Mouse (Mus musculus) gastrocnemius, postnatal 25 days (tissue): ENCODE measurements around the gene Ankrd13a. TPM values are rescaled to one million over a fixed set of nuclear protein-coding genes. Genes with fewer than 3 reads are reported as not detected.

ENCODE experiments used
- DNase-seq: peaks from one replicate; pipeline ENCODE4 v3.0.0; 2022
- total RNA-seq, 2 experiments: library from RNA; stranded (reverse); gene quantifications; 1 replicate in 1 of 2; 2 replicates in 1 of 2; pipeline ENCODE4 v1.2.3; 2021

Gene Ankrd13a
- total RNA-seq, 2 experiments from 2014 or later = 21.7 to 22.1 TPM

DNA sequence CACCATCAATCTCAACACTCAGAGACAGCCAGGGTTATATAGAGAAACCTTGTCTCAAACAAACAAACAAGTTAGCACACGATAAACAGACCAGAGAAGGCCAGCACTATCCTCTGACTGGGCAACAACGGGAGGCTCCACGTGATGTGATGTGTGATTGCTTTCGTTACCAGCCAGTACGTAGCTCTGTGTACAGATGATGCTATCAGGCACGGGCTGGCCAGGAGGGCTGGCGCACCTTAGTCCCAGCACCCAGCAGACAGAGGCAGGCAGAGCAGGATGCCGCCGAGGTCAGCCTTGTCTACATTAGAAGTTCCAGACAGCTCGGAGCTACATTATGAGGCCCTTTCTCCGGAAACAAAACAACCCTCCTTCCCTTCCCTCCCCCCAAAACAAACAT lies 25.4 kb downstream of the Ankrd13a start:
- no peak for DNase-seq

DNA sequence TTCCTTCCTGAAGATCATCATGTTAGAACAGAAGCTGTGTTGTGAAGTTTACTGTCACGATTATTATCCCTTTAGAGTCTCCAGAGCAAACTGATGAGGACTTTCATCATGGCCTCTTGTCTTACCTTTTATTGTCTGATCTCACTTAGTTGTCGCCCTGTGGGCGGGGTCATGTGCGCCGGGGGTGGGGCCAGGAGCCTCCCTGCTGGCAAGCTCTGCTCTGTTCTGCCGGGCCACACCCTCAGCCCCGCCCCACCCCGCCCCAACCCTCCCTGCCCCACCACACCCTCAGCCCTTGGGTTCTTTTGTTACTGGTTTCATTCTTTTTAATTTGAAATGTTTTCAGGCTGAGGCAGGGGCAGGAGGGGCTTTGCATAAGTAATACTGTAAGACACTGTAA lies 26.6 kb downstream of the Ankrd13a start:
- no peak for DNase-seq

DNA sequence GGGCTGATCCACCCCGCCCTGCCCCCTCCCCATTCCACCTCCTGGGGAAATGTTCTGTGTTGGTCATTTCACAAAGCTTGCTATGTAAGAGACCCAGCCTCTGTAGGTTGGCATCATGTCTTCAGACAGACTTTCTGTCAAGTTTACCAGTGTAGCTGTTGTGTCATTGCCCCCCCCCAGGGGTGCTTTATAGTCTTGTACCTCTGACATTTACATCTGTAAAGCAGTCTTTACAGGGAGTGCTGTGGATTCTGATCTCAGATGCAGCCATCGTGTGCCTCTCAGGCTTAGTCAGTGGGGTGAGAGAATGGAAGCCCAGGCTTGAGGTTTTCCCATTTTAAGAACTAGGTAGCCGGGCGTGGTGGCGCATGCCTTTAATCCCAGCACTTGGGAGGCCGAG lies 27.4 kb downstream of the Ankrd13a start:
- no peak for DNase-seq

DNA sequence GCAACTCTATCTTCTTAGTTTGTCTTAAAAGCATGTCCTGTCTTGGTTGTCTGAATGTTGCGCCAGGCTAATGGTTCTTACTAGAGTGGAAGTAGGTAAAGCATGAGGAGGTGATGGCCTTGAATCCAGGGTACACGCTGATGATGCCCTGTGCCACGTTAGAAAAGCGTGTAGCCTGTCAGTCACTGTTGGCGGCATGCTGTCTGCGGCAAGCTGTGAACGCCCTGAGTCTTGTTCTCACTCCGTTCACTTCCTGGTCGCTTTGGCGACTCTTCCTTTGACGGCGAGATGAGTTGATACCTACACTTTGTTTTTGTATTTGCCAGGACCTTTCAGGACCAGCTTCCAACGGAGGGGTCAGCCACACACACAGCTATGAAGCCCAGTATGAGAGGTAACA lies 28.8 kb downstream of the Ankrd13a start:
- no peak for DNase-seq

DNA sequence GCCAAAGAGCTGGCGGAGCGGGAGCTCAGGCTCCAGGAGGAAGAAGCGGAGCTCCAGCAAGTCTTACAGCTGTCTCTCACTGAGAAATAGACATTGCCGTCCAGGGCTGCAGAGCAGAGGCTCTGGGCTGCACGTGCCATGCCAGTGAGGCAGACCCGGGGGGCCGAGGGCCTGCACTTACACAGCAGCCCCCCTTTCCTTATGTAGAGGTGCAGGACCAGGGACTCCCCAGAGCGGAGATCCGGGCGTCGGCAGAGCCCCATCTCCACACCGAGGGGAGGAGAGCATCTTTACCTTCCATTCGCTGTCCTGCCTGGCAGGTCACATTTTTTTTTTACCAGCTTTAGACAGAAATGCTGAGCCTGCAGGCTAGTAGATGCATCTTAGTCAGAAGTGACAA lies 29.9 kb downstream of the Ankrd13a start:
- no peak for DNase-seq

DNA sequence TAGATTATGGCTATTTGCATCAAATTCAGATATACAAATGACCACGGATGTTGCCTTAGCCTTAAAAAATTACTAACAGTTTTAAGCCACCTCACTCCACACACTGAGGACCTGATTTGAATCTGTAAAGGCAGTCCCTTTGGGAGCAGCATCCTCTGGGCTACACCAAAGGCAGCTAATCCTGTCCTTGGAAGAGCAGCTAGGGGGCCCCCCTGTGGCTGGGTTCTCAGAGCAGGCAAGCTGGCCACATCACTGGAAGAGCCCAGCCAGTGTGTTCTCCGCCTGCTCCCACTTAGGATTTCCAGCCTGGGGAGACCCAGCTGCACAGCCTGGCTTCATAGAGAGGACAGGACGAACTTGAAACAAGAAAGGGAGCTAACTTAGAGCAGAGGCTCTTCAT lies 30.5 kb downstream of the Ankrd13a start:
- no peak for DNase-seq

DNA sequence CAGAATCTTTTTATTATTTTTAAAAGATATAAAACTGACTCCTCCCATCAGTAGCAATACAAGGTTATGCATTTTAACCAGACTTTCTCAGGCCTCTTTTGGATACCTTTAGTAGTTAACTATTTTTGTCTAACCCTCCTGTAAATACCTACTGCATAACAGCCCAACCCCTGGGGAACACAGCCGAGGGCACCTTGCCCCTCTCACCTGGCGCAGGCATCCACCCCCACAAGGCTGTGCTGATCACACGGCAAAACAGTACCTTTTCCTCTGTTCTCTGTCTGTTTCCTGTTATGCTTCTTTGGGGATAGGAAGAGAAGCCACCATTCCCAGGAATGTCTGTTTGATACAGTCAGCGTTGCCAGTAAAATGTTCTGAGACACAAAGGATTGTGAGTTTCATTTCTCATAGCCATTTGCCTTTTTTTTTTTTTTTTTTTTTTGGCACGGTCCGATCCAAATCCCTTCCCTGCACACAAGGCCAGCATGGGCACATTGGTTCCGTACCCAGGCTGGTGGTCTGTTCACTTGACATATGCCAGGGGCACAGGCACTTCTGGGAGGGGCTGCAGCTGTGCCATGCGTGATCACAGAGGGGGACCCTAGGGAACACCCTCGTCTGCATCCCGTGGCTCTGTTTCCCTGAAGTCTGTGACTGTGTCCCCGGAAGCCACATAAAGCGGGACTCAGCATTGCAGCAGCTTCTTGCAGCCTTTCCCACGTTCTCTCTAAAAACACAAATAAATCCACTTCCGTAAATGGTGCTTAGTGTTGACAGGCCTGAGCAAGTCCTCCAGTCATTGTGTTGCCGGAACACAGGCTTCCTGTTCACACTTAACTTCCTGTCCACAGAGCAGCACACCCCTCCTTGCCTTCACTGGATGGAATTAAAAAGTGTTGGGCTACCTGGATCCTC lies 31.2 kb downstream of the Ankrd13a start:
- DNase-seq = no peak

DNA sequence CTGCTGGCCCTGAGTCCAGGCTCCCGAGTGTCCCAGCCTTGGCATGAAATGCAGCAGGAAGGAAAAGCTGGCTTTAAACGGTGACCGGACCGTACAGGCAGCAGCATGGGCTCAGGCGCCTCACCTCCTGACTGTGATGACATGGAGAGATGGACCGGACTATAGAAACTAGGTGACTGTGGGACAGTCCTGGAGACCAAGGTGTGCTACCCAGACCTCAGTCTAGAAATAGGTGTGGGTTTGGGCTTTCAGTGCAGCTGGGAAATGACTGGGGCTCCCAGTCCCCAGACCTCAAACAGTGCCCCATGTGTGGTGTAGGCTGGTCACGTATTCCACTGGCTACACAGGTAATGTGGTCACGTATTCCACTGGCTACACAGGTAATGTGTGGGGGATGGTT lies 32.2 kb downstream of the Ankrd13a start:
- no peak for DNase-seq

DNA sequence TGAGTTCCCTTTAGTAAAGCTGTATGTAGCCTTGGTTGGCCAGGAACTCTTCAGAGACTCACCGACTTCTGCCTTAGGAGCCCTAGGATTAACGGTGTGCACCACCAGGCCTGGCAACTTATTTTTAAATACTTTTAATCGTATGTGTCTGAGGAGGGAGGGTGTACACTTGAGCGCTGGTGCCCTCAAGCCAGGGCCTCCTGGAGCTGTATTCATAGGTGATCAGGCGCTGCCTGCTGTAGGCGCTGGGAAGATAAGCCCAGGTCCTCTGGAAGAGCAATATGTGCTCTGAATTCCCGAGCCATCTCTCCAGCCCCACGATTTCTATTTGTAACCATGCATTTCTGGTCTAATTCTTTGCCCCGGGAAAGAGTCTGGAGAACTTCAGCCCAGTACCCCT lies 32.6 kb downstream of the Ankrd13a start:
- DNase-seq = no peak

DNA sequence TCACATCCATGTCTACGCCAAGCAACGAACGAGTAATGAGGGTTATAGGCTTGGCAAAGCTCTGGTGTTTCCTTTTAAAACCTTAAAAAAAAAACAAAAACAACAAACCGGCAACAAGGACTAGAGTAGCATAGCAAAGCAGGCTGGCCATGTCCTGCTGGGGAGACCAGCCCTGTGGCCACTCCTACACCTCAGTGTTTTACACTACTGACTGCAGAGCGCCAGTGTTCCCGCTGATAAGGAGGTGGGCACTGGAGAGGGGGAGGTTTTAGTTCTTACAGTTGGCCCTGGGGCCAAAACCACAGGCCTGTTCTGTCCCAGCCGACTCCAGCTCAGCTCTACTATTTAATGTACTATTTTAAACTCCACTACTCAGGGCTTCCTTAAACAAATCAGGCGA lies 33.0 kb downstream of the Ankrd13a start:
- DNase-seq = no peak

DNA sequence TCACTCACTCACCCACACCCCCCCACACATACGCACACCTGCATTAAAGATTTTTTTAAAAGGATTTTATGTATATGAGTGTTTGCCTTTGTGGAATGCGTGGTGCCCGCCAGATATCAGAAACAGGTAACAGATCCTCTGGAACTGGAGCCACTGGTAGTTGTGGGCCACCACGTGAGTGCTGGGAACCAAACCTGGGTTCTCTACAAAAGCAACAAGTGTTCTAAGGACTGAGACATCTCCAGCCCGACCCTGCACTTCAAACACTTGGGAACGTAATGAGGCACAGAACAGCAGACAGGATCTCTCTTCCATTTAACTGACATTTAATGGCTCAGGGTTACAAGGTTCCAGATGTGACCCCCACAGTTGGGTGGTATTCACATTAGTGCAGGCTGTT lies 33.4 kb downstream of the Ankrd13a start:
- no peak for DNase-seq

DNA sequence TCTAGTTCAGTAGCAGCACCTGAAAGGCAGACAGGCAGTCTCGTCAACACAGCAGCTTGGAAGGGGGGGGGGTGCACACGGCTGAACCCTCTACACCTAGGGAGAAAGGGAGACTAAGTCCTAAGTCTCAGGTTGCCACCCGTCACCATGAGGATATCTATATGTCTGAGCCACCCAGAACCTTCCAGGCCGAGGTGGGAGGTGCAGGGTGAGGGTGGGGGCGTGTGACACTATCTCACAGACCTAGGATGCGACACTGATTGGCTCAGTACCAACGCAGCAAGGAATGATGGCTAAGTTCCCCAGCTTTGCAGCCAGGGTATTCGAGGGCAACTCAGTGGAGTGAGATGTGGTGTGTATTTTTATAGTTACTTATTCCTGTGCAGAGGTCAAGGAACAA lies 33.9 kb downstream of the Ankrd13a start:
- DNase-seq = no peak

DNA sequence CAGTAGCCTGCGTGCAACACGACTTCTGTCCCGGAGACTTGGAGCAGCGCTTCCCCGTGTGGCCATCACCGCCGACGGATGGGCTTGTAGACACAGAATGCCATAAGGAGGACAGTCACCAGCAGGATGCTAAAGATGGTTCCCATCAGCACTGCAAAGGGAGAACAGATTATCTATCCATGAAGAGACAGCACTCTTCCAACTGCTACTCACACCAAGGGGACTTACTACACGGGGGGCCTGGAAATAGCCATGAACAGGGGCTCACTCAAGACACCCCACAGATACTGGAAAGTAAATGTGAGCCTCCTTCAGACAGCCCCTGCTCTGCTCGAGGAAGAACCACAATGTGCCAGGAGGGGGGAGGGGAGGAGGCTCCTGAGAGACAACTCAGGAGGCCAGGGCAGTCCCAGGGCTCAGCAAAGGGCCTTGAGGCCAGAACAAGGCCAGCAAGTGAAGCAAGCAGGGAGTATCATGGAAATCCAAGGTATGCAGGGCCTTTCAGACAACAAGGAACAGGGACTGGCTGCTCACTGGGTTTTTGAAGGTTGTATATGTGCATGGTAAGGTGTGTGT lies 34.8 kb downstream of the Ankrd13a start:
- no peak for DNase-seq

DNA sequence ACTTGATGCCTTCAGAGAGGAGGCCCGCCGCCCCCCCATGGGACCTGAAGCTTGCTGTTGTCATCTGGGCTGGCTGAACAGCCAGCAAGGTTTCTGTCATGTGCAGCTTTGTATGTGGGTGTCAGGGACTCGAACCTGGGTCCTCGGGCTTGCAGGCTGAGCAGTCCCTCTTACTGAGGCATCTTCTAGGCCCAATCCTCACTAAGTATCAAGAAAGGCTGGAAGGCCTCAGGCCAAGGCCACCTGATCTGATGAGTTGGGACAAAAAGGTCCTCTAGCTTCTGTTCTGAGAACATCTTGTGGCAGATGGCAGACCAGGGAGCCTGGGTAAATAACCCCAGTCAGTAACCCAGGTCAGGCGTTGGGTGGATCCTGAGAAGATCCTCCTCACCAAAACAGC lies 35.3 kb downstream of the Ankrd13a start:
- DNase-seq = no peak

DNA sequence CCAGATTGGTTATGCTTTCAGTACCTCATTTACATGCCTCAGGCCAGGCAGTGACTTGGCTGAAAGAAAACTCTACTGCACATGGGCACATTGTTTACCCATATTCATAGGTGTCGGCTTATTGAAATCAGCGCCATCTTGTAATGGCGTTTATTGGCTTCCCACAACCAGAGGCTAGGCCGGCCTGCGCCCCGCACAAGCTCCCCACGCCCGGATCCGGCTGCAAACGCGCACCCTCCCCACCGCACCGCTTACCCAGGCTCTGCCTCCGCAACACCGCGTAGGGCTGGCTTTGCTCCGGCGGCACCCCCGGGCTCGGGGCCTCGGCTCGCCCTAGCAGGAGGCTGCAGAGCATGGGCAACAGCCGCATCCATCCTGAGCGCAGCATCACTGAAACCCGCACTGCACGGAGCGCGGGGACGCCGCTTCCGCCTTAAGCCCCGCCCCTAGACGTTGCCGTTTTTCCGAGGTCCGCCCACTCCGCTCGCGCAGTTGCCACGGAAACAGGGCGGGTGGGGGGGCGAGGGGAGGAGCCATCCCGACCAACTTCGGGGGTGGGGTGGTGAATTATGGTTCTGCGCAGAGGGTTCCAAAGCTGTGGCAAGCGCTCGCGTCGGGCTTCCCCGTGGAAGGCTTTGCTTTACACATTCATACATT lies 39.2 kb downstream of the Ankrd13a start:
- peak; percentile 76 for DNase-seq

DNA sequence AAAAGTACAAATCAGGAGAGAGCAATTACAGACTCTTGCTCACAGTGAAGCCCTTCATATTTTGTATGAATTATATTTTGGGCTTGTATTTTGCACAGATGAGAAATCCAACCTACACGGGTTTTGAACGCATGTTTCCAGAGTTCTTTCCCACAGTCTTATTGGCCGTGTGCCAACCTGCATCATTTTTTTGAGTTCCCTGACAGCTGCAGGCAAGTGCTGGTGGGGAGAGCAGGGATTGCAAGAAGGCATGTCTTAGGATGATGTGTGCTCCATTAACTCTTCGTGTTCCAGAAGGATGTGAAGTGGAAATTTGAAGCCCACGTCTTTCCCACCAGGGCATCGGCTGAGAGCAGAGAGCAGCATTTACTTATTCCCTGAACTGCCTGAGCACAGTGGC lies 42.1 kb downstream of the Ankrd13a start:
- DNase-seq = no peak

DNA sequence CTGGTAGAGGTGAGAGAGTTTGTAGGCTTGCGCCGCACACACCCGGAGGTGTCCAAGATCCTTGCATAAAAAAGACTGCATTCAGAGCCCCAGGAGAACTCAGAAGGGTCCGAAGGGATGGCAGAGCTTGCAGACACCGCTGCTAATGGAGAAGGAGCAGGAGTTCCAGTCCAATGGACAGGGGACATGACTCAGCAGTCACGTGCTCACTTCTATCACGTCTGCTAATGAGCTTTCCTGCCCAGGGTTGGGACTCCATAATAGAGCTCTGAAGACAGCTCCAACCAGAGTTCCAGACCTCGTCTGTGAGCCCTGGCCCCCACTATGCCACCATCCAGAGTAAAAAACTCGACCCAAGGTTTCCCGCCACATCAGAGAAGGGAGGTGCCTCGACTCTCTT lies 43.6 kb downstream of the Ankrd13a start:
- no peak for DNase-seq

DNA sequence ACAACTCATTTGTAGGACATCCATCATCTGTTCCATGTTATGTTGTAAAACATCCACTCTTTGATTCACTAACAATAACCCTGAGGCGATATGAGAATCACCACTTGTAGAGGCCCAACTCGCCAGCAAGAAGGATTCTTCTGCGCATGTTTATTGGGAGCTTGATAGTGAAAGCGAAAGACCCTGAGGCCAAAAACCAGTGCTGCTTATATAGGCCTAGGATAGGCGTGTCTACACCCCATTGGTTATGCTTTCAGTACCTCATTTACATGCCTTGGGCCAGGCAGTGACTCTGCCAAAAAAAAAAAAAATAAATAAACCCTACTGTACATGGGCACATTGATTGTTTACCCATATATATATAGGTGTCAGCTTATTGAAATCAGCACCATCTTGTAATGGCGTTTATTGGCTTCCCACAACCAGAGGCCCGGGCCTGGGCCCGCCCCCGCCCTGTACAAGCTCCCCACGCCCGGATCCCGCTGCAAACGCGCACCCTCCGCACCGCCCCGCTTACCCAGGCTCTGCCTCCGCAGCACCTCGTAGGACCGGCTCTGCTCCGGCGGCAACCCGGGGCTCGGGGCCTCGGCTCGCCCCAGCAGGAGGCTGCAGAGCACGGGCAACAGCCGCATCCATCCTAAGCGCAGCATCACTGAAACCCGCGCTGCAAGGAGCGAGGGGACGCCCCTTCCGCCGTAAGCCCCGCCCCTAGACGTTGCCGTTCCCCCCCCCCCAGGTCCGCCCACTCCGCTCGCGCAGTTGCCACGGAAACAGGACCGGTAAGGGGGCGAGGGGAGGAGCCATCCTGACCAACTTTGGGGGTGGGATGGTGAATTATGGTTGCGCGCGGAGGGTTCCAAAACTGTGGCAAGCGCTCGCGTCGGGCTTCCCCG lies 48.6 kb downstream of the Ankrd13a start, which contains the start of gene 1500011B03Rik:
1500011B03Rik (minus strand) TSS at position 673 of the 893 bp plus-strand sequence.
- DNase-seq = peak; percentile 58

DNA sequence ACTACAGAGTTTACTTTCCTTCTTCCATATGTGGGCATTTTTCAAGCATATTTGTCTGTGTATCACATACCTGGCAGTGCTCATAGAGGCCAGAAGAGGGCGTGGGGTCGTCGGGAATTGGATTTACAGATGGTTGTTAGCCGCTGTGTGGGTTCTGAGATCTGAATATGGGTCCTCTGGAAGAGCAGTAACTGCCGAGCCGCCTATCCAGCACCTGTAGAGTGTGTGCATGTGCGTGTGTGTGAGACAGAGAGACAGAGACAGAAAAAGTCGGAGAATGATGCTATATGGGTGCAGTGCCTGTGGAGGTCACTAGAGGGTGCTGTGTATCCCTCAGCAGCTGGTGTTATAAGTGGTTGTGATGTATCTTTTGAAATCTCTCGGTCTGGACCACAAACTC lies 49.7 kb downstream of the Ankrd13a start:
- DNase-seq = no peak

DNA sequence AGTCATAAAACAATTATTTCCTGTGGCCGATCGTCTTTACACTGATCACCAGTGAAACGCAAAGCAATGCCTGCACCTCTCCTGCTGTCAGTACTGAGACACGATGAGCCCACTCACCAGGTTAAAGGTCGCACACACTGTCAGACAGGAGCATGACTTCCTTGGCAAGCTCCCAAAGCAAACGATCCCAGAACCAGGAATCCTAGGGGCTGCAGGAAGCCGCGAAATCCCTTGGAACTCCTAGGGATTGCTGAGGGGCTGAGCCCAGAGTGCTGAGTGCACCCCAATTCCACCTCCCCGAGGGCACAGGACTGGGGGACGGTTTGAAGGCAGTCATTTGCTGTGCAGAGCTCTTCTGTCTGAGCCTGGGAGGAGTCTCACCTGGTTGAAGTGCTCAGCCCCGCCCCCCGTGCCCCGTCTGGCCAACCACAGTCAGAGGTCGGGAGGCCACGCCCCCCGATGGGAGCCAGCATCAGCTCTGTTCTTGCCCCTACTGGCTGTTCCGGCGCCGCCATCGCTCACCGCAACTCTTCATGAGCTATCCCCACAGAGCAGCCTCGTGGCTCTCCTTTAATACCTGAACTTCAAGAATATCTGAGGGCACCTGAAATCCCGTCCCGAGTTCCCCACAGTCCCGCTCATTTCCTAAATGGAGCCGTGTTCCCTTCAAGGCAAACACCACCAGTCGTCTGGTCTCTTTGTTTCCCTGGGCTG lies 51.7 kb downstream of the Ankrd13a start:
- peak; percentile 47 for DNase-seq

DNA sequence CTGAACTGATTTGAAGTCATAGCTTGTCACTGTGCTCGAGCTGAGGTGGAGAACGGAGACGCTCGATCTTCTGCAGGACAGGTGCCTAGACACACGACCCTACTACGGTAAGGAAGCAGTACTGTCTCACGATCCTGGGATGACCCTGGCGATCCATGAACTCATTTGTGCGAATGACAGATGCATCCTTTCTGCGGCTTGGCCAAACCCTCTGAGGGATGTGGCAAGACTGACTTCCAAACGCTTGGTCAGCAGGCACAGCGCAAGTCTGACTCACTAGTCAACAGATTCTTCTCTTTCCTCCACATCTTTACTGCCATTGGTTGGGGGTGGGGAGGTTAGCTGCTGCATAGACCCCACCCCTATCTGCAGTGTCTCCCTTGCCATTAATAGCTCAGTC lies 53.0 kb downstream of the Ankrd13a start:
- DNase-seq = no peak

DNA sequence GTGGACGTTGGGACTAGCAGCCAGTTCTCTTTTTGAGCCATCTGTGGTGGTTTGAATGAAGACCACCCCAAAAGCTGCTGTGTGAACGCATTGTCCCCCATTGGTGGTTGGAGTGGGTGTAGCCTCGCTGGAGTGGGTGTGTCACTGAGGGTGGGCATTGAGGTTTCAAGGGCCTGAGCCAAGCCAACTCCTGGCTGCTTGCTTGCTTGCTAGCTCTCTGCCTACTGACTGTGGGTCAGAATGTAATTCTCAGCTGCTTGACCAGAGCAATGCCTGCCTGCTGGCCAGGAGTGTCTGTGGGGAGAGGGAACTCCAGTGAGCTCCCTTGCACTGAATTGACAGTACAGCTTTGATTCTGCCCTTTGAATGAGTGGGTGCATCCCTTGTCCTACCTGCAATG lies 55.3 kb downstream of the Ankrd13a start:
- DNase-seq = no peak
